Mouse (Mus musculus) adrenal gland, postnatal 14 days (tissue): ENCODE data around the gene Gldc. TPM values are rescaled to one million over a fixed set of nuclear protein-coding genes. Genes with fewer than 3 reads are reported as not detected.

Experiments
- DNase-seq: peaks from one replicate; pipeline ENCODE4 v3.0.0; 2021; ENCODE audit warnings: mixed read lengths
- total RNA-seq: library from RNA; stranded (reverse); gene quantifications from 2 replicates; pipeline ENCODE4 v1.2.3, GENCODE M21; 2021

The Gldc gene
- total RNA-seq, 1 experiment from 2014 or later = 15.3 TPM

- DNase-seq = no peak
These were observed 67.9 kb downstream of the Gldc start for GRCm38 (mm10) chr19:30107221-30107845.

GRCm38 (mm10) chr19:30105045-30105842 lies 70.0 kb downstream of the Gldc start:
- no peak for DNase-seq

- no peak for DNase-seq
These were observed 72.6 kb downstream of the Gldc start for GRCm38 (mm10) chr19:30102620-30103019.

- no peak for DNase-seq
These were observed 74.7 kb downstream of the Gldc start for GRCm38 (mm10) chr19:30100571-30100970.

- DNase-seq = no peak
These were observed 78.2 kb downstream of the Gldc start for GRCm38 (mm10) chr19:30097039-30097438.

- peak; percentile 21 for DNase-seq
These were observed 79.0 kb downstream of the Gldc start for GRCm38 (mm10) chr19:30096186-30096585.

GRCm38 (mm10) chr19:30091644-30092295 lies 83.5 kb downstream of the Gldc start:
- no peak for DNase-seq

- DNase-seq = no peak
These were observed 85.1 kb downstream of the Gldc start for GRCm38 (mm10) chr19:30090163-30090562.

- DNase-seq = no peak
These were observed 109.4 kb downstream of the Gldc start for GRCm38 (mm10) chr19:30065797-30066196.

GRCm38 (mm10) chr19:30054218-30054617 lies 121.0 kb downstream of the Gldc start:
- no peak for DNase-seq

GRCm38 (mm10) chr19:30051479-30051878 lies 123.8 kb downstream of the Gldc start:
- no peak for DNase-seq

- no peak for DNase-seq
These were observed 124.6 kb downstream of the Gldc start for GRCm38 (mm10) chr19:30050584-30050983.

Other genes starting within 250 kb of the Gldc start
- gene Trpd52l3, start 171.6 kb downstream of the Gldc start, total RNA-seq = not detected in 2 replicates
- gene Uhrf2, start 144.9 kb downstream of the Gldc start, total RNA-seq = 42.1 and 43.6 TPM in 2 replicates
- 1.5 and 45.8 TPM in 2 replicates for gene Mbl2, start 57.5 kb upstream of the Gldc start, total RNA-seq